Mouse (Mus musculus): Measurements from ENCODE around the gene Cenpe. TPM values are rescaled to one million over a fixed set of nuclear protein-coding genes. Genes with fewer than 3 reads are reported as not detected.

The Cenpe gene
- polyA plus RNA-seq, 1 experiment = 1.0 TPM

- TF ChIP-seq CTCF (IDR thresholded peaks at IDR 0.05; ENCODE audit: extremely low read depth, insufficient read depth, low read length) (peak; percentile 29; the same call in 1 of the 2 replicates), POLR2A (IDR thresholded peaks at IDR 0.05; ENCODE audit: extremely low read depth, insufficient read depth, low read length) (no peak)
- Histone ChIP-seq H3K4me3 (ENCODE audit: insufficient read depth, low read length) (no peak overlapping the region), H3K27ac (ENCODE audit: insufficient read depth, low read length) (no peak overlapping the region), H3K4me1 (ENCODE audit: control insufficient read depth, insufficient read depth, low read length) (no peaks in the 10 kb centered on the region)
These were observed 33.4 kb downstream of the Cenpe start for GRCm38 (mm10) chr3:135245733-135246132.

GRCm38 (mm10) chr3:135246828-135247227 is 34.5 kb downstream of the Cenpe start:
- Histone ChIP-seq H3K4me3 (ENCODE audit: insufficient read depth, low read length) (no peak overlapping the region), H3K27ac (ENCODE audit: insufficient read depth, low read length) (no peak overlapping the region), H3K4me1 (ENCODE audit: control insufficient read depth, insufficient read depth, low read length) (no peaks in the 10 kb centered on the region)
- TF ChIP-seq CTCF (IDR thresholded peaks at IDR 0.05; ENCODE audit: extremely low read depth, insufficient read depth, low read length) (no peak), POLR2A (IDR thresholded peaks at IDR 0.05; ENCODE audit: extremely low read depth, insufficient read depth, low read length) (no peak)

GRCm38 (mm10) chr3:135249104-135249503 is 36.8 kb downstream of the Cenpe start:
- no peak overlapping the region for H3K27ac ChIP-seq (ENCODE audit: insufficient read depth, low read length)
- TF ChIP-seq CTCF (IDR thresholded peaks at IDR 0.05; ENCODE audit: extremely low read depth, insufficient read depth, low read length) (no peak), POLR2A (IDR thresholded peaks at IDR 0.05; ENCODE audit: extremely low read depth, insufficient read depth, low read length) (no peak)
- H3K4me1 ChIP-seq (ENCODE audit: control insufficient read depth, insufficient read depth, low read length) = no peaks in the 10 kb centered on the region
- H3K4me3 ChIP-seq (ENCODE audit: insufficient read depth, low read length) = no peak overlapping the region

GRCm38 (mm10) chr3:135251825-135252224 is 39.5 kb downstream of the Cenpe start:
- no peak overlapping the region for H3K4me3 ChIP-seq (ENCODE audit: insufficient read depth, low read length)
- TF ChIP-seq POLR2A (IDR thresholded peaks at IDR 0.05; ENCODE audit: extremely low read depth, insufficient read depth, low read length) (no peak), CTCF (IDR thresholded peaks at IDR 0.05; ENCODE audit: extremely low read depth, insufficient read depth, low read length) (no peak)
- H3K4me1 ChIP-seq (ENCODE audit: control insufficient read depth, insufficient read depth, low read length) = no peaks in the 10 kb centered on the region
- no peak overlapping the region for H3K27ac ChIP-seq (ENCODE audit: insufficient read depth, low read length)

- H3K4me3 ChIP-seq (ENCODE audit: insufficient read depth, low read length) = no peak overlapping the region
- H3K4me1 ChIP-seq (ENCODE audit: control insufficient read depth, insufficient read depth, low read length) = no peaks in the 10 kb centered on the region
- H3K27ac ChIP-seq (ENCODE audit: insufficient read depth, low read length) = no peak overlapping the region
- TF ChIP-seq POLR2A (IDR thresholded peaks at IDR 0.05; ENCODE audit: extremely low read depth, insufficient read depth, low read length) (no peak), CTCF (IDR thresholded peaks at IDR 0.05; ENCODE audit: extremely low read depth, insufficient read depth, low read length) (no peak)
These were observed 42.4 kb downstream of the Cenpe start for GRCm38 (mm10) chr3:135254784-135255183.

- Histone ChIP-seq H3K4me3 (ENCODE audit: insufficient read depth, low read length) (no peak overlapping the region), H3K4me1 (ENCODE audit: control insufficient read depth, insufficient read depth, low read length) (no peaks in the 10 kb centered on the region), H3K27ac (ENCODE audit: insufficient read depth, low read length) (no peak overlapping the region)
- TF ChIP-seq CTCF (IDR thresholded peaks at IDR 0.05; ENCODE audit: extremely low read depth, insufficient read depth, low read length) (no peak), POLR2A (IDR thresholded peaks at IDR 0.05; ENCODE audit: extremely low read depth, insufficient read depth, low read length) (no peak)
These were observed 46.6 kb downstream of the Cenpe start for GRCm38 (mm10) chr3:135258919-135259318.

GRCm38 (mm10) chr3:135260233-135260632 is 47.9 kb downstream of the Cenpe start:
- no peaks in the 10 kb centered on the region for H3K4me1 ChIP-seq (ENCODE audit: control insufficient read depth, insufficient read depth, low read length)
- H3K4me3 ChIP-seq (ENCODE audit: insufficient read depth, low read length) = no peak overlapping the region
- TF ChIP-seq CTCF (IDR thresholded peaks at IDR 0.05; ENCODE audit: extremely low read depth, insufficient read depth, low read length) = no peak
- no peak for TF ChIP-seq POLR2A (IDR thresholded peaks at IDR 0.05; ENCODE audit: extremely low read depth, insufficient read depth, low read length)

GRCm38 (mm10) chr3:135268616-135269015 is 56.3 kb downstream of the Cenpe start:
- H3K4me1 ChIP-seq (ENCODE audit: control insufficient read depth, insufficient read depth, low read length) = no peaks in the 10 kb centered on the region
- H3K27ac ChIP-seq (ENCODE audit: insufficient read depth, low read length) = no peak overlapping the region
- no peak overlapping the region for H3K4me3 ChIP-seq (ENCODE audit: insufficient read depth, low read length)
- TF ChIP-seq CTCF (IDR thresholded peaks at IDR 0.05; ENCODE audit: extremely low read depth, insufficient read depth, low read length) (no peak), POLR2A (IDR thresholded peaks at IDR 0.05; ENCODE audit: extremely low read depth, insufficient read depth, low read length) (no peak)

More at GRCm38 (mm10) chr3:135260233-135260632, 47.9 kb downstream of the Cenpe start:
- no peak overlapping the region for H3K27ac ChIP-seq (ENCODE audit: insufficient read depth, low read length)

- TF ChIP-seq POLR2A (IDR thresholded peaks at IDR 0.05; ENCODE audit: extremely low read depth, insufficient read depth, low read length) (no peak), CTCF (IDR thresholded peaks at IDR 0.05; ENCODE audit: extremely low read depth, insufficient read depth, low read length) (no peak)
- Histone ChIP-seq H3K4me1 (ENCODE audit: control insufficient read depth, insufficient read depth, low read length) (no peaks in the 10 kb centered on the region), H3K4me3 (ENCODE audit: insufficient read depth, low read length) (no peak overlapping the region), H3K27ac (ENCODE audit: insufficient read depth, low read length) (no peak overlapping the region)
These were observed 57.2 kb downstream of the Cenpe start for GRCm38 (mm10) chr3:135269391-135269990.

- no peaks in the 10 kb centered on the region for H3K4me1 ChIP-seq (ENCODE audit: control insufficient read depth, insufficient read depth, low read length)
- no peak overlapping the region for H3K27ac ChIP-seq (ENCODE audit: insufficient read depth, low read length)
- no peak for TF ChIP-seq POLR2A (IDR thresholded peaks at IDR 0.05; ENCODE audit: extremely low read depth, insufficient read depth, low read length)
- TF ChIP-seq CTCF (IDR thresholded peaks at IDR 0.05; ENCODE audit: extremely low read depth, insufficient read depth, low read length) = no peak
- no peak overlapping the region for H3K4me3 ChIP-seq (ENCODE audit: insufficient read depth, low read length)
These were observed 60.3 kb downstream of the Cenpe start for GRCm38 (mm10) chr3:135272627-135273026.

All from cortical plate, adult 2 months (tissue).